Mouse (Mus musculus): ENCODE measurements around the gene Dynlrb2.

GRCm38 (mm10) chr8:116519676-116520075, 14.9 kb downstream of the Dynlrb2 start:
- TF ChIP-seq POLR2A (IDR thresholded peaks at IDR 0.05; ENCODE audit: low read depth, low read length) (no peak), BHLHE40 (IDR thresholded peaks at IDR 0.05; ENCODE audit: low read depth, low read length) (no peak), CTCF (conservative IDR thresholded peaks at IDR 0.05 in 1 of 2, IDR thresholded peaks at IDR 0.05 in 1 of 2; ENCODE audit: low read depth in 2 of 2, low read length in 2 of 2) (no peak), USF1 (IDR thresholded peaks at IDR 0.05; ENCODE audit: low read depth, low read length) (no peak), ETS1 (conservative IDR thresholded peaks at IDR 0.05; ENCODE audit: low read depth, low read length) (no peak), EP300 (IDR thresholded peaks at IDR 0.05; ENCODE audit: low read length) (no peak), MXI1 (IDR thresholded peaks at IDR 0.05; ENCODE audit: low read depth, low read length) (no peak), NELFE (IDR thresholded peaks at IDR 0.05; ENCODE audit: low read depth, low read length) (no peak), USF2 (conservative IDR thresholded peaks at IDR 0.05; ENCODE audit: low read depth, low read length) (no peak), E2F4 (IDR thresholded peaks at IDR 0.05; ENCODE audit: insufficient replicate concordance, low read depth, low read length) (no peak), GABPA (IDR thresholded peaks at IDR 0.05; ENCODE audit: insufficient replicate concordance, low read depth, low read length) (no peak), ZNF384 (IDR thresholded peaks at IDR 0.05; ENCODE audit: low read depth, low read length) (no peak)

Data from CH12.LX (cell line).